ENCODE assay signal across 15 mouse cellular contexts in genomic region chr5:137837110-137837509, GRCm38 (mm10). TPM values are rescaled to one million over a fixed set of nuclear protein-coding genes. Genes with fewer than 3 reads are reported as not detected.
A peak's percentile ranks its signal among the peaks of the same experiment; 100 is the strongest.
DNase-seq lines count a peak whose midpoint lies in the region; ATAC-seq and TF ChIP-seq lines count a peak whose summit lies in the region.
"Not testable (repeated sequence)": the region's sequence is repeated elsewhere in the genome, so short reads cannot be mapped to it uniquely, and the experiment has no call there.
"Had no signal": no experiment of that assay in that cellular context is flagged by ENCODE, and none has a peak within 500 bp of the region (broad histone marks: within the 10 kb centered on the region; RNA-seq: fewer than 3 reads in every experiment).

No protein-coding gene starts in this region.

- TF ChIP-seq POLR2A in bone marrow macrophage, adult 2 months (IDR thresholded peaks at IDR 0.05; ENCODE audit: borderline replicate concordance, low read depth, low read length), result not testable (repeated sequence)

- peak; percentile 52; the same call in 1 of the 2 replicates for ATAC-seq in megakaryocyte progenitor cell, adult 5-6 weeks (replicated peaks; ENCODE audit: poor library complexity)
- ATAC-seq in neutrophil, adult 5-6 weeks (ENCODE audit: extremely low read depth, insufficient number of reproducible peaks, low FRiP score, poor library complexity, severe bottlenecking), result peak; percentile 42; the same call in 1 of the 2 replicates

- TF ChIP-seq CTCF in bone marrow macrophage, adult 2 months (IDR thresholded peaks at IDR 0.05; ENCODE audit: low read depth, low read length), result not testable (repeated sequence)

- H3K79me2 ChIP-seq in macrophage (ENCODE audit: inconsistent target), result peaks cover 14% of the 10 kb centered on the region; the same call in 1 of the 2 replicates

- H3K36me3 ChIP-seq in macrophage (ENCODE audit: inconsistent target), result not testable (repeated sequence)

- not testable (repeated sequence) for H3K4me3 ChIP-seq in bone marrow macrophage, adult 2 months (ENCODE audit: insufficient read depth, low read length); macrophage (ENCODE audit: inconsistent target)

- peak overlapping the region; percentile 75 for H3K27ac ChIP-seq in bone marrow macrophage, adult 2 months (ENCODE audit: insufficient read depth, low read depth, low read length)
- peak overlapping the region; percentile 53 for H3K27ac ChIP-seq in macrophage

- DNase-seq in heart, adult 11 months, result peak; percentile 86

- peaks cover 41% of the 10 kb centered on the region for H3K4me1 ChIP-seq in bone marrow macrophage, adult 2 months (ENCODE audit: control insufficient read depth, insufficient read depth, low read length)

RNA-seq across cellular contexts. Expression of gene Pilra, which starts 1.0 kb away (rescaled TPM):
- polyA plus RNA-seq in bone marrow macrophage, adult 2 months (2012; ENCODE audit: insufficient read depth, insufficient read length, missing spikeins), result 15.5 and 16.8 TPM in 2 replicates
- 10 to 100 TPM in 16 of 26 experiments, 1 to 10 TPM in 10; 1.7 to 73.9 (median 16.1) TPM for total RNA-seq in macrophage (2018; cell fraction: chromatin; rRNA removed)
- 10 to 100 TPM in 13 of 26 experiments, 1 to 10 TPM in 13; 2.2 to 46.2 (median 13.9) TPM for total RNA-seq in macrophage (2018; cell fraction: cytosol; rRNA removed)
- total RNA-seq in macrophage (2018; cell fraction: nucleus; rRNA removed), result 100 to 1,000 TPM in 1 of 26 experiments, 10 to 100 TPM in 22, 1 to 10 TPM in 3; 5.7 to 123 (median 28.7) TPM
- polyA plus RNA-seq in macrophage (2018), result 5.9 to 17.4 TPM (median 7.6 TPM) in 3 replicates
- 6.8 and 10.5 TPM in 2 replicates for total RNA-seq in megakaryocyte progenitor cell, adult 5-6 weeks (2015)
- 6.7 and 6.9 TPM in 2 replicates for total RNA-seq in megakaryocyte progenitor cell, adult 5-6 weeks (2017)
- 321 and 361 TPM in 2 replicates for total RNA-seq in neutrophil, adult 5-6 weeks (2017)
- polyA plus RNA-seq: erythroblast, embryonic 14.5 days; forebrain, embryonic 16.5 days had no signal

RNA-seq across cellular contexts. Expression of gene Pilrb1, which starts 20.8 kb away (rescaled TPM):
- 15.2 and 19.7 TPM in 2 replicates for polyA plus RNA-seq in bone marrow macrophage, adult 2 months (2012; ENCODE audit: insufficient read depth, insufficient read length, missing spikeins)
- total RNA-seq in macrophage (2018; cell fraction: chromatin; rRNA removed), result 10 to 100 TPM in 16 of 26 experiments, 1 to 10 TPM in 10; 1.4 to 64.1 (median 16.3) TPM
- total RNA-seq in macrophage (2018; cell fraction: cytosol; rRNA removed), result 10 to 100 TPM in 13 of 26 experiments, 1 to 10 TPM in 13; 2.0 to 33.1 (median 10.0) TPM
- 10 to 100 TPM in 24 of 26 experiments, 1 to 10 TPM in 2; 4.3 to 95.8 (median 29.3) TPM for total RNA-seq in macrophage (2018; cell fraction: nucleus; rRNA removed)
- polyA plus RNA-seq in macrophage (2018), result 7.2 to 9.0 TPM (median 7.9 TPM) in 3 replicates
- total RNA-seq in megakaryocyte progenitor cell, adult 5-6 weeks (2015), result 15.7 and 16.8 TPM in 2 replicates
- 11.6 and 19.9 TPM in 2 replicates for total RNA-seq in megakaryocyte progenitor cell, adult 5-6 weeks (2017)
- 124 and 127 TPM in 2 replicates for total RNA-seq in neutrophil, adult 5-6 weeks (2017)
- total RNA-seq: ES-E14 had no signal
- polyA plus RNA-seq: brain, embryonic 14.5 days; C2C12; embryonic facial prominence, embryonic 11.5 days; embryonic facial prominence, embryonic 13.5 days; erythroblast, embryonic 14.5 days; forebrain, embryonic 10.5 days; forebrain, embryonic 12.5 days; forebrain, embryonic 14.5 days; forebrain, embryonic 16.5 days had no signal

RNA-seq across cellular contexts. Expression of gene Pilrb2, which starts 34.5 kb away (rescaled TPM):
- polyA plus RNA-seq in bone marrow macrophage, adult 2 months (2012; ENCODE audit: insufficient read depth, insufficient read length, missing spikeins), result 37.4 and 42.3 TPM in 2 replicates
- 10 to 100 TPM in 18 of 26 experiments, 1 to 10 TPM in 8; 2.1 to 29.2 (median 17.1) TPM for total RNA-seq in macrophage (2018; cell fraction: chromatin; rRNA removed)
- 10 to 100 TPM in 13 of 26 experiments, 1 to 10 TPM in 13; 3.3 to 27.0 (median 11.1) TPM for total RNA-seq in macrophage (2018; cell fraction: cytosol; rRNA removed)
- total RNA-seq in macrophage (2018; cell fraction: nucleus; rRNA removed), result 10 to 100 TPM in 22 of 26 experiments, 1 to 10 TPM in 4; 3.8 to 56.3 (median 20.0) TPM
- polyA plus RNA-seq in macrophage (2018), result 12.2 to 15.9 TPM (median 14.4 TPM) in 3 replicates
- 20.2 and 43.2 TPM in 2 replicates for total RNA-seq in megakaryocyte progenitor cell, adult 5-6 weeks (2015)
- total RNA-seq in megakaryocyte progenitor cell, adult 5-6 weeks (2017), result 9.6 and 14.9 TPM in 2 replicates
- 139 and 177 TPM in 2 replicates for total RNA-seq in neutrophil, adult 5-6 weeks (2017)
- total RNA-seq: ES-E14 had no signal
- polyA plus RNA-seq: C2C12; embryonic facial prominence, embryonic 11.5 days; embryonic facial prominence, embryonic 13.5 days; erythroblast, embryonic 14.5 days; forebrain, embryonic 10.5 days; forebrain, embryonic 12.5 days; forebrain, embryonic 14.5 days; forebrain, embryonic 16.5 days had no signal

RNA-seq across cellular contexts. Expression of gene Zcwpw1, which starts 49.5 kb away (rescaled TPM):
- polyA plus RNA-seq in bone marrow macrophage, adult 2 months (2012; ENCODE audit: insufficient read depth, insufficient read length, missing spikeins), result 6.1 TPM in 2 replicates
- total RNA-seq in macrophage (2018; cell fraction: chromatin; rRNA removed), result 10 to 100 TPM in 6 of 26 experiments, 1 to 10 TPM in 20; 2.9 to 15.9 (median 7.9) TPM
- total RNA-seq in macrophage (2018; cell fraction: cytosol; rRNA removed), result 1 to 10 TPM; 1.1 to 3.2 (median 1.7) TPM
- 10 to 100 TPM in 1 of 26 experiments, 1 to 10 TPM in 25; 2.1 to 12.1 (median 3.8) TPM for total RNA-seq in macrophage (2018; cell fraction: nucleus; rRNA removed)
- 1.8 to 4.1 TPM (median 2.8 TPM) in 3 replicates for polyA plus RNA-seq in macrophage (2018)
- total RNA-seq in megakaryocyte progenitor cell, adult 5-6 weeks (2015), result 6.2 and 9.1 TPM in 2 replicates
- total RNA-seq in megakaryocyte progenitor cell, adult 5-6 weeks (2017), result 10.5 and 11.8 TPM in 2 replicates
- 24.7 and 29.4 TPM in 2 replicates for total RNA-seq in neutrophil, adult 5-6 weeks (2017)

RNA-seq across cellular contexts. Expression of gene Mepce, which starts 49.7 kb away (rescaled TPM):
- polyA plus RNA-seq in bone marrow macrophage, adult 2 months (2012; ENCODE audit: insufficient read depth, insufficient read length, missing spikeins), result 31.3 and 35.4 TPM in 2 replicates
- 10 to 100 TPM in 25 of 26 experiments, 1 to 10 TPM in 1; 8.4 to 35.4 (median 19.6) TPM for total RNA-seq in macrophage (2018; cell fraction: chromatin; rRNA removed)
- 10 to 100 TPM; 11.4 to 33.5 (median 25.0) TPM for total RNA-seq in macrophage (2018; cell fraction: cytosol; rRNA removed)
- 10 to 100 TPM; 12.1 to 46.5 (median 30.3) TPM for total RNA-seq in macrophage (2018; cell fraction: nucleus; rRNA removed)
- polyA plus RNA-seq in macrophage (2018), result 23.9 to 28.3 TPM (median 26.6 TPM) in 3 replicates
- total RNA-seq in megakaryocyte progenitor cell, adult 5-6 weeks (2015), result 34.6 and 37.4 TPM in 2 replicates
- 13.8 and 16.7 TPM in 2 replicates for total RNA-seq in megakaryocyte progenitor cell, adult 5-6 weeks (2017)
- 36.5 and 42.2 TPM in 2 replicates for total RNA-seq in neutrophil, adult 5-6 weeks (2017)

Comparison
In these comparisons a context has a peak if more than half of its experiments do, and no peak if none do; other contexts are left out.
1. RNA of gene Pilra, which starts 1.0 kb away (total RNA-seq): 321 to 361 TPM in neutrophil, adult 5-6 weeks; 6.7 to 10.5 TPM in megakaryocyte progenitor cell, adult 5-6 weeks; every median in the first group is over 10 times any median in the second.